Mouse (Mus musculus): ENCODE measurements around the gene Sv2a. TPM values are rescaled to one million over a fixed set of nuclear protein-coding genes. Genes with fewer than 3 reads are reported as not detected.
"Not testable (repeated sequence)": the region's sequence is repeated elsewhere in the genome, so short reads cannot be mapped to it uniquely, and the experiment has no call there.

Sv2a gene
- polyA plus RNA-seq, 1 experiment from 2014 or later, result 44.9 TPM

- no peaks in the 10 kb centered on the region for H3K36me3 ChIP-seq
- ATAC-seq (ENCODE audit: low FRiP score), result no peak
- peak within 1 kb of the TSS; percentile 55 for H3K27ac ChIP-seq
These were observed 18.8 kb upstream of the Sv2a start, which contains the start of gene Mtmr11 for GRCm38 (mm10) chr3:96161869-96162840. Gene Mtmr11 (plus strand): TSS chr3:96162004.

GRCm38 (mm10) chr3:96163040-96163439 lies 17.9 kb upstream of the Sv2a start:
- 90% methylated on average over 6 of the region's 6 CpGs for WGBS
- no peaks in the 10 kb centered on the region; the same call in 1 of the 2 replicates for H3K27me3 ChIP-seq
- peaks cover 25% of the 10 kb centered on the region for H3K4me1 ChIP-seq
- H3K27ac ChIP-seq, result no peak overlapping the region
- H3K36me3 ChIP-seq, result no peaks in the 10 kb centered on the region
- no peak overlapping the region for H3K9ac ChIP-seq
- H3K9me3 ChIP-seq (replicated peaks), result no peaks in the 10 kb centered on the region
- H3K4me2 ChIP-seq (replicated peaks), result no peak overlapping the region; the same call in 1 of the 2 replicates
- no peak for ATAC-seq (ENCODE audit: low FRiP score)
- H3K4me3 ChIP-seq, result no peak overlapping the region

More at GRCm38 (mm10) chr3:96161869-96162840, 18.8 kb upstream of the Sv2a start, which contains the start of gene Mtmr11:
- peaks cover 25% of the 10 kb centered on the region for H3K4me1 ChIP-seq
- no peaks in the 10 kb centered on the region for H3K9me3 ChIP-seq (replicated peaks)
- H3K4me2 ChIP-seq (replicated peaks), result peak within 1 kb of the TSS; percentile 79
- peak within 1 kb of the TSS; percentile 59 for H3K9ac ChIP-seq
- no peaks in the 10 kb centered on the region; the same call in 1 of the 2 replicates for H3K27me3 ChIP-seq
- peak within 1 kb of the TSS; percentile 37 for H3K4me3 ChIP-seq
- 9% methylated on average over 15 of the region's 16 CpGs for WGBS

GRCm38 (mm10) chr3:96168466-96169158 lies 12.3 kb upstream of the Sv2a start:
- Histone ChIP-seq H3K9me3 (replicated peaks) (no peaks in the 10 kb centered on the region), H3K36me3 (no peaks in the 10 kb centered on the region), H3K4me1 (peaks cover 25% of the 10 kb centered on the region), H3K4me2 (replicated peaks) (no peak overlapping the region), H3K4me3 (no peak overlapping the region), H3K27ac (no peak overlapping the region), H3K27me3 (no peaks in the 10 kb centered on the region), H3K9ac (no peak overlapping the region)
- ATAC-seq (ENCODE audit: low FRiP score), result no peak
- 68% methylated on average over 12 of the region's 12 CpGs for WGBS

- no peak for ATAC-seq (ENCODE audit: low FRiP score)
- 85% methylated on average over 4 of the region's 4 CpGs for WGBS
- Histone ChIP-seq H3K9me3 (replicated peaks) (no peaks in the 10 kb centered on the region), H3K4me2 (replicated peaks) (no peak overlapping the region), H3K36me3 (peaks cover 15% of the 10 kb centered on the region), H3K4me3 (no peak overlapping the region), H3K27ac (no peak overlapping the region), H3K4me1 (peaks cover 35% of the 10 kb centered on the region), H3K27me3 (no peaks in the 10 kb centered on the region), H3K9ac (0 out of 2 replicates have a peak overlapping the region, but pooled peaks have one; percentile 2)
These were observed 10.7 kb upstream of the Sv2a start for GRCm38 (mm10) chr3:96170276-96170675.

- Histone ChIP-seq H3K4me3 (peak overlapping the region; percentile 90), H3K36me3 (peaks cover 21% of the 10 kb centered on the region), H3K9ac (peak overlapping the region; percentile 90; the same call in 1 of the 2 replicates), H3K27ac (peak overlapping the region; percentile 99), H3K4me2 (replicated peaks) (peak overlapping the region; percentile 97), H3K9me3 (replicated peaks) (no peaks in the 10 kb centered on the region), H3K4me1 (peaks cover 35% of the 10 kb centered on the region), H3K27me3 (no peaks in the 10 kb centered on the region)
- no peak for ATAC-seq (ENCODE audit: low FRiP score)
- WGBS, result 72% methylated on average over 10 of the region's 10 CpGs
These were observed 9.9 kb upstream of the Sv2a start for GRCm38 (mm10) chr3:96170976-96171545.

GRCm38 (mm10) chr3:96171583-96172196 lies 9.3 kb upstream of the Sv2a start:
- ATAC-seq (ENCODE audit: low FRiP score), result no peak
- H3K4me3 ChIP-seq, result peak overlapping the region; percentile 90
- H3K36me3 ChIP-seq, result peaks cover 27% of the 10 kb centered on the region
- no peaks in the 10 kb centered on the region for H3K9me3 ChIP-seq (replicated peaks)
- H3K4me2 ChIP-seq (replicated peaks), result peak overlapping the region; percentile 97
- no peaks in the 10 kb centered on the region for H3K27me3 ChIP-seq
- H3K27ac ChIP-seq, result peak overlapping the region; percentile 99
- H3K4me1 ChIP-seq, result peaks cover 35% of the 10 kb centered on the region
- 25% methylated on average over 18 of the region's 18 CpGs for WGBS
- H3K9ac ChIP-seq, result peak overlapping the region; percentile 90

- H3K4me3 ChIP-seq, result peak within 1 kb of the TSS; percentile 90
- no peaks in the 10 kb centered on the region for H3K27me3 ChIP-seq
- H3K9me3 ChIP-seq (replicated peaks), result no peaks in the 10 kb centered on the region
- H3K27ac ChIP-seq, result peak within 1 kb of the TSS; percentile 99
- ATAC-seq (ENCODE audit: low FRiP score), result peak; percentile 93
- peak within 1 kb of the TSS; percentile 90 for H3K9ac ChIP-seq
- peaks cover 33% of the 10 kb centered on the region for H3K36me3 ChIP-seq
- H3K4me2 ChIP-seq (replicated peaks), result peak within 1 kb of the TSS; percentile 97
- WGBS, result 1% methylated on average over 58 of the region's 58 CpGs
- peaks cover 35% of the 10 kb centered on the region for H3K4me1 ChIP-seq
These were observed 8.5 kb upstream of the Sv2a start, which contains the start of gene Sf3b4 for GRCm38 (mm10) chr3:96172197-96173178. Gene Sf3b4 (plus strand): TSS chr3:96172332.

GRCm38 (mm10) chr3:96173185-96173584 lies 7.8 kb upstream of the Sv2a start:
- H3K27me3 ChIP-seq, result no peaks in the 10 kb centered on the region
- peak overlapping the region; percentile 90 for H3K9ac ChIP-seq
- H3K36me3 ChIP-seq, result peaks cover 40% of the 10 kb centered on the region
- no peak for ATAC-seq (ENCODE audit: low FRiP score)
- H3K27ac ChIP-seq, result no peak overlapping the region
- H3K9me3 ChIP-seq (replicated peaks), result no peaks in the 10 kb centered on the region
- 44% methylated on average over 7 of the region's 7 CpGs for WGBS
- peak overlapping the region; percentile 90 for H3K4me3 ChIP-seq
- H3K4me2 ChIP-seq (replicated peaks), result peak overlapping the region; percentile 97
- H3K4me1 ChIP-seq, result peaks cover 35% of the 10 kb centered on the region

- Histone ChIP-seq H3K36me3 (peaks cover 48% of the 10 kb centered on the region), H3K4me2 (replicated peaks) (0 out of 2 replicates have a peak overlapping the region, but pooled peaks have one; percentile 5), H3K4me1 (peaks cover 35% of the 10 kb centered on the region)
- not testable (repeated sequence) for H3K27me3 ChIP-seq; H3K4me3 ChIP-seq; ATAC-seq (ENCODE audit: low FRiP score); H3K27ac ChIP-seq; H3K9ac ChIP-seq; H3K9me3 ChIP-seq (replicated peaks)
- 87% methylated on average over 4 of the region's 4 CpGs for WGBS
These were observed 6.9 kb upstream of the Sv2a start for GRCm38 (mm10) chr3:96174042-96174441.

GRCm38 (mm10) chr3:96175251-96175650 lies 5.7 kb upstream of the Sv2a start:
- H3K4me1 ChIP-seq, result peaks cover 32% of the 10 kb centered on the region
- H3K27ac ChIP-seq, result no peak overlapping the region
- no peaks in the 10 kb centered on the region for H3K27me3 ChIP-seq
- ATAC-seq (ENCODE audit: low FRiP score), result no peak
- H3K36me3 ChIP-seq, result peaks cover 48% of the 10 kb centered on the region
- H3K4me2 ChIP-seq (replicated peaks), result no peak overlapping the region
- no peak overlapping the region for H3K9ac ChIP-seq
- no peak overlapping the region for H3K4me3 ChIP-seq
- no peaks in the 10 kb centered on the region for H3K9me3 ChIP-seq (replicated peaks)
- 96% methylated on average over 6 of the region's 6 CpGs for WGBS

- H3K4me3 ChIP-seq, result no peak overlapping the region
- peaks cover 48% of the 10 kb centered on the region for H3K36me3 ChIP-seq
- H3K4me2 ChIP-seq (replicated peaks), result no peak overlapping the region
- H3K9ac ChIP-seq, result no peak overlapping the region
- no peaks in the 10 kb centered on the region for H3K27me3 ChIP-seq
- no peaks in the 10 kb centered on the region for H3K9me3 ChIP-seq (replicated peaks)
- WGBS, result 95% methylated on average over 4 of the region's 4 CpGs
- H3K4me1 ChIP-seq, result peaks cover 29% of the 10 kb centered on the region
- H3K27ac ChIP-seq, result no peak overlapping the region
- no peak for ATAC-seq (ENCODE audit: low FRiP score)
These were observed 2.5 kb upstream of the Sv2a start for GRCm38 (mm10) chr3:96178427-96178826.

Data from hindbrain, embryonic 12.5 days (tissue).